Mouse (Mus musculus) yolk sac, embryonic 10.5 days (tissue): ENCODE results near the gene Olfml2b.

Experiments used
- DNase-seq: peaks from one replicate; pipeline ENCODE4 v3.0.0-alpha.2; 2017; ENCODE audit warnings: low spot score

Olfml2b gene

GRCm38 (mm10) chr1:170646606-170647287 is 2.4 kb downstream of the Olfml2b start:
- DNase-seq: peak; percentile 29

GRCm38 (mm10) chr1:170647381-170647780 is 3.0 kb downstream of the Olfml2b start:
- DNase-seq: no peak

- DNase-seq: no peak
Observed at GRCm38 (mm10) chr1:170647971-170648514, 3.7 kb downstream of the Olfml2b start.

GRCm38 (mm10) chr1:170651046-170651723 is 6.9 kb downstream of the Olfml2b start:
- no peak for DNase-seq

- DNase-seq: no peak
Observed at GRCm38 (mm10) chr1:170651989-170652740, 7.8 kb downstream of the Olfml2b start.

- no peak for DNase-seq
Observed at GRCm38 (mm10) chr1:170655280-170655917, 11.1 kb downstream of the Olfml2b start.

GRCm38 (mm10) chr1:170656518-170657227 is 12.3 kb downstream of the Olfml2b start:
- DNase-seq: no peak

- no peak for DNase-seq
Observed at GRCm38 (mm10) chr1:170657228-170657521, 12.8 kb downstream of the Olfml2b start.

GRCm38 (mm10) chr1:170657643-170658314 is 13.4 kb downstream of the Olfml2b start:
- DNase-seq: no peak

- DNase-seq: no peak
Observed at GRCm38 (mm10) chr1:170659260-170659659, 14.9 kb downstream of the Olfml2b start.

- peak; percentile 45 for DNase-seq
Observed at GRCm38 (mm10) chr1:170664620-170665185, 20.4 kb downstream of the Olfml2b start.

- DNase-seq: no peak
Observed at GRCm38 (mm10) chr1:170665200-170665599, 20.9 kb downstream of the Olfml2b start.

- no peak for DNase-seq
Observed at GRCm38 (mm10) chr1:170674184-170674775, 29.9 kb downstream of the Olfml2b start.

- no peak for DNase-seq
Observed at GRCm38 (mm10) chr1:170677681-170678080, 33.3 kb downstream of the Olfml2b start.

GRCm38 (mm10) chr1:170678861-170679260 is 34.5 kb downstream of the Olfml2b start:
- DNase-seq: no peak

GRCm38 (mm10) chr1:170679624-170680023 is 35.3 kb downstream of the Olfml2b start:
- no peak for DNase-seq

- no peak for DNase-seq
Observed at GRCm38 (mm10) chr1:170683863-170684262, 39.5 kb downstream of the Olfml2b start.

GRCm38 (mm10) chr1:170689773-170690172 is 45.4 kb downstream of the Olfml2b start:
- DNase-seq: no peak

- DNase-seq: no peak
Observed at GRCm38 (mm10) chr1:170691301-170691700, 47.0 kb downstream of the Olfml2b start.

- no peak for DNase-seq
Observed at GRCm38 (mm10) chr1:170694821-170695291, 50.5 kb downstream of the Olfml2b start.
